Comparison of ENCODE assay signal across 14 mouse cellular contexts in the genomic region with DNA sequence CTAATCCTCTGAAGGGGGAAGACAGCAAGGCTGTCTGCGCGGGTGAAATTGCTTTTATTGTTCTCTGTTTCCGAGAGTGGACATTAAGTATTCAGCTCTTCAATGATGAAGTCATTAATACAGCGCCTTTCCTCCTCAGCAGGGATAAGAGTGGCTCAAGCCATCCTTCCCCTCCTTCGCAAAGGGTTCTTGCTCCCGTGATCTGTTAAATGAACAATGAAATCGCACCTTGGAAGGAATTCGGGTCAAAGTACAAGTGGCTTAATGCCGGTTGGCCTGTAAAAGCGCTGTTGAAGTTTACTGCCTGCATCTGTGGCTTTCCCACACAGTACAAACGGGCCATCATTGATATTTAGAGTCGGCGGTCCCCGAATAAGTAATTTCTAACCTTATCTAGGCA.
DNase-seq lines count a peak whose midpoint lies in the region; ATAC-seq and TF ChIP-seq lines count a peak whose summit lies in the region.
"Had no signal": no experiment of that assay in that cellular context is flagged by ENCODE, and none has a peak within 500 bp of the region (broad histone marks: within the 10 kb centered on the region; RNA-seq: fewer than 3 reads in every experiment).

No protein-coding gene starts in this region.

- no peaks in the 10 kb centered on the region for H3K36me3 ChIP-seq in forebrain, embryonic 10.5 days (replicated peaks)
- no peaks in the 10 kb centered on the region for H3K36me3 ChIP-seq in forebrain, embryonic 16.5 days (ENCODE audit: control insufficient read depth, insufficient read depth)
- peaks cover 0 to 35% of the 10 kb centered on the region in 2 experiments; a peak in 2 of 4 replicates for H3K36me3 ChIP-seq in MEL (ENCODE audit: control insufficient read depth in 1 of 2, insufficient read depth in 2 of 2, low read length in 2 of 2)
- H3K36me3 ChIP-seq in midbrain, embryonic 14.5 days (ENCODE audit: control insufficient read depth, insufficient read depth, low read length) = no peaks in the 10 kb centered on the region
- H3K36me3 ChIP-seq: embryonic facial prominence, embryonic 12.5 days; G1E had no signal

- 21% methylated on average over 14 of the region's 14 CpGs for WGBS in forebrain, embryonic 10.5 days
- 17% methylated on average over 14 of the region's 14 CpGs for WGBS in forebrain, embryonic 16.5 days
- WGBS in midbrain, embryonic 14.5 days = 17% methylated on average over 14 of the region's 14 CpGs

- H3K27me3 ChIP-seq in forebrain, embryonic 10.5 days (ENCODE audit: poor library complexity, severe bottlenecking) = peaks cover 45% of the 10 kb centered on the region
- H3K27me3 ChIP-seq in forebrain, embryonic 16.5 days (replicated peaks; ENCODE audit: control insufficient read depth, insufficient read depth, low read length) = no peaks in the 10 kb centered on the region; the same call in 1 of the 2 replicates
- no peaks in the 10 kb centered on the region for H3K27me3 ChIP-seq in MEL (ENCODE audit: control insufficient read depth in 1 of 2, insufficient read depth in 2 of 2, low read length in 2 of 2)
- no peaks in the 10 kb centered on the region for H3K27me3 ChIP-seq in midbrain, embryonic 14.5 days (ENCODE audit: control insufficient read depth, insufficient read depth, low read length)
- H3K27me3 ChIP-seq: embryonic facial prominence, embryonic 12.5 days had no signal

- no peaks in the 10 kb centered on the region for H3K9me3 ChIP-seq in forebrain, embryonic 10.5 days
- no peaks in the 10 kb centered on the region for H3K9me3 ChIP-seq in forebrain, embryonic 16.5 days (ENCODE audit: control insufficient read depth, low read length)
- H3K9me3 ChIP-seq in MEL (replicated peaks; ENCODE audit: insufficient read depth, low read length) = no peaks in the 10 kb centered on the region
- no peaks in the 10 kb centered on the region for H3K9me3 ChIP-seq in midbrain, embryonic 14.5 days (ENCODE audit: control insufficient read depth, low read length)
- H3K9me3 ChIP-seq: embryonic facial prominence, embryonic 12.5 days; G1E had no signal

- peaks cover 32% of the 10 kb centered on the region for H3K4me1 ChIP-seq in forebrain, embryonic 10.5 days
- peaks cover 6% of the 10 kb centered on the region; the same call in 1 of the 2 replicates for H3K4me1 ChIP-seq in forebrain, embryonic 16.5 days (replicated peaks; ENCODE audit: control insufficient read depth, insufficient read depth, low read length)
- peaks cover 10 to 35% of the 10 kb centered on the region in 2 experiments for H3K4me1 ChIP-seq in MEL (ENCODE audit: control insufficient read depth in 1 of 2, insufficient read depth in 2 of 2, low read length in 2 of 2)
- peaks cover 3% of the 10 kb centered on the region; the same call in 1 of the 2 replicates for H3K4me1 ChIP-seq in midbrain, embryonic 14.5 days (ENCODE audit: control insufficient read depth, insufficient read depth, low read length)
- H3K4me1 ChIP-seq: embryonic facial prominence, embryonic 12.5 days had no signal

- ATAC-seq in forebrain, embryonic 16.5 days = no peak
- ATAC-seq in midbrain, embryonic 14.5 days (ENCODE audit: low FRiP score, low TSS enrichment) = peak; percentile 62; the same call in 1 of the 2 replicates

- TF ChIP-seq EP300 in MEL (IDR thresholded peaks at IDR 0.05; ENCODE audit: low read depth in 1 of 2, low read length in 2 of 2) = no peak

- H3K9ac ChIP-seq in forebrain, embryonic 16.5 days (replicated peaks; ENCODE audit: low read depth, low read length) = no peak overlapping the region
- H3K9ac ChIP-seq in MEL (ENCODE audit: control insufficient read depth, low read depth, low read length, poor library complexity, severe bottlenecking) = no peak overlapping the region
- H3K9ac ChIP-seq in midbrain, embryonic 14.5 days (replicated peaks; ENCODE audit: low read length) = no peak overlapping the region; the same call in 1 of the 2 replicates
- H3K9ac ChIP-seq: embryonic facial prominence, embryonic 12.5 days; lung, embryonic 14.5 days had no signal

- TF ChIP-seq POLR2A in MEL (IDR thresholded peaks at IDR 0.05; ENCODE audit: control insufficient read depth in 1 of 2, insufficient read depth in 1 of 2, low read depth in 1 of 2, low read length in 2 of 2, poor library complexity in 1 of 2) = no peak

- no peaks in the 10 kb centered on the region for H3K79me2 ChIP-seq in MEL (ENCODE audit: control insufficient read depth, insufficient read depth, low read length, poor library complexity)

- no peak overlapping the region for H3K4me2 ChIP-seq in forebrain, embryonic 16.5 days (ENCODE audit: low read length)
- H3K4me2 ChIP-seq in midbrain, embryonic 14.5 days (ENCODE audit: low read length) = peak overlapping the region; percentile 13
- H3K4me2 ChIP-seq: embryonic facial prominence, embryonic 12.5 days; lung, embryonic 14.5 days had no signal

- H3K4me3 ChIP-seq in forebrain, embryonic 10.5 days = peak overlapping the region; percentile 18; the same call in 1 of the 2 replicates
- no peak overlapping the region for H3K4me3 ChIP-seq in forebrain, embryonic 16.5 days (replicated peaks; ENCODE audit: low read length)
- H3K4me3 ChIP-seq in MEL (ENCODE audit: control insufficient read depth in 1 of 2, insufficient read depth in 1 of 2, low read depth in 2 of 2, low read length in 2 of 2) = no peak overlapping the region
- H3K4me3 ChIP-seq in midbrain, embryonic 14.5 days (replicated peaks; ENCODE audit: low read depth, low read length) = no peak overlapping the region
- H3K4me3 ChIP-seq: embryonic facial prominence, embryonic 12.5 days had no signal

- no peak for TF ChIP-seq RAD21 in MEL (IDR thresholded peaks at IDR 0.05; ENCODE audit: low read depth, low read length)

- no peak for TF ChIP-seq CTCF in MEL (IDR thresholded peaks at IDR 0.05 in 2 of 3, conservative IDR thresholded peaks at IDR 0.05 in 1 of 3; ENCODE audit: control insufficient read depth in 1 of 3, insufficient read depth in 1 of 3, low read depth in 2 of 3, low read length in 3 of 3, poor library complexity in 1 of 3, severe bottlenecking in 1 of 3)

- peak; percentile 27 for DNase-seq in forebrain, embryonic 10.5 days (ENCODE audit: extremely low spot score, low spot score)
- no peak for DNase-seq in MEL (ENCODE audit: low read depth, low spot score)
- peak; percentile 73 to 77 for DNase-seq in kidney, adult 8-10 months
- DNase-seq in midbrain, embryonic 14.5 days = peak; percentile 64
- DNase-seq in frontal cortex, postnatal 14 days (ENCODE audit: low spot score in 2 of 2) = no peak
- no peak for DNase-seq in layer of hippocampus, adult 11-12 months (ENCODE audit: low spot score)
- DNase-seq in thymus, postnatal 14 days = no peak
- DNase-seq: adrenal gland, adult 8-10 months; cerebellum, adult 2 months; right cerebral cortex, postnatal 14 days had no signal

- no peak overlapping the region for H3K27ac ChIP-seq in forebrain, embryonic 10.5 days
- H3K27ac ChIP-seq in forebrain, embryonic 16.5 days (ENCODE audit: low read length) = no peak overlapping the region
- no peak overlapping the region for H3K27ac ChIP-seq in MEL (ENCODE audit: control insufficient read depth, low read depth, low read length)
- no peak overlapping the region for H3K27ac ChIP-seq in midbrain, embryonic 14.5 days (replicated peaks; ENCODE audit: low read depth, low read length)
- H3K27ac ChIP-seq: embryonic facial prominence, embryonic 12.5 days had no signal

TF ChIP-seq in MEL, 35 proteins besides CTCF, POLR2A, EP300 and RAD21:
- TF ChIP-seq GATA1 (IDR thresholded peaks at IDR 0.05; ENCODE audit: low read depth, low read length) (0 out of 2 replicates have a peak, but pooled peaks have one; percentile 16), MYB (IDR thresholded peaks at IDR 0.05; ENCODE audit: low read depth, low read length) (no peak)

Comparison
In these comparisons a context has a peak if more than half of its experiments do, and no peak if none do; other contexts are left out.
1. DNase-seq: peak in forebrain, embryonic 10.5 days (single experiment), kidney, adult 8-10 months (2 of 2) and midbrain, embryonic 14.5 days (single experiment); none in MEL (single experiment), frontal cortex, postnatal 14 days (0 of 2), layer of hippocampus, adult 11-12 months (single experiment) and thymus, postnatal 14 days (single experiment).